Mouse (Mus musculus) cerebellum, adult 9-11 months (tissue): ENCODE data around the gene Parp4.

Source experiments
- DNase-seq: peaks from one replicate; pipeline ENCODE4 v3.0.0; 2022

Gene Parp4

DNA sequence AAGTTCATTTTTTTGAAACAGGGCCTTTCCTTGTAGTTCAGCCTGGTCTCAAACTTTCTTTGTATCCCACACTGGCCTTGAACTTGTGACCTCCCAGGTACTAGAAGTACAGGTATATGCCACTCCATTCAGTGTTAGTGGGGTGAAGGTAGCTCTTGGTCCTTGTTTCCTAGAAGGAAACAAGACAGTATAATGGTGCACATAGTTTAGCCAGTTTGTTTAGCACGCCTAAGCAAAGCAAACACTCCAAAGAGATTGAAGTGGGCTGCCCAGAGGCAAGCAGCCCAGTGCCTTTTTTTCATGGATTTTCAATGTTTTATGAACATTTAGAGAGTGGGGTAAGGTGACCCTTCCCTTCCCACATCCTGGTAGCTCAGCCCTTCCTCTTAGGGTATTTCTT lies 42.1 kb downstream of the Parp4 start:
- DNase-seq, result no peak

DNA sequence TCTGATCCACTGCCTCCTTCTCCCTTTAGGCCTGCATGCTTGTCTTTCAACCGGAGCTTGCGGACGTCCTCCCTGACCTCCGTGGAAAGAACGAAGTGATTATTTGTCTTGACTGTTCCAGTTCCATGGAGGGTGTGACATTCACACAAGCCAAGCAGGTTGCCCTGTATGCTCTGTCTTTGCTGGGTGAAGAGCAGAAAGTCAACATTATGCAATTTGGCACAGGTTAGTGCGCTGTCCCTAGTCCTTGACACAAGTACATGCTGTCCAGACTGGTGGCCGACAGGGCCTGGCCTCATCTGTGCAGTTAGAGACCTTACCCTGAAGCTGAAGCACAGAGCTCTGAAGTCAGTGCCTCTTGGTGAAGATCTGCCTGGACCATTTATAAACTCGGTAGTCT lies 45.0 kb downstream of the Parp4 start:
- no peak for DNase-seq

DNA sequence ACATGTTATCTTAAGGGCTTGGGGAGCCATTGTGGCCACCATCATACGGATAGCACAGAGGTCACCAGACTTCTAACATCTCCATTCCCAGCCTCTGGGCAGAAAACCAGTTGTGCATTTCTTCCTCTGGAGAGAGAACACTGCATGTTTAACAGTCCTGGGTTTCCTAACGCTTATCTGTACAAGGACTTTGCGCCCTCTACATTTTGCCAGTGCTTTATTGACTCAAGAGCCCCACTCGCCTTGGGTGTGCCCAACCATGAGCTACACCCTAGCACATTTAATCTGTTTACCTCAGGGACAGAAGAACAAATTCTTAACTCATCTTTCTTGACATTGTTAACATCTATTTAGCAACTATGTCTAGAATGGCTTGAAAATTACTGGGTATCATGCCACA lies 50.8 kb downstream of the Parp4 start:
- DNase-seq, result no peak

DNA sequence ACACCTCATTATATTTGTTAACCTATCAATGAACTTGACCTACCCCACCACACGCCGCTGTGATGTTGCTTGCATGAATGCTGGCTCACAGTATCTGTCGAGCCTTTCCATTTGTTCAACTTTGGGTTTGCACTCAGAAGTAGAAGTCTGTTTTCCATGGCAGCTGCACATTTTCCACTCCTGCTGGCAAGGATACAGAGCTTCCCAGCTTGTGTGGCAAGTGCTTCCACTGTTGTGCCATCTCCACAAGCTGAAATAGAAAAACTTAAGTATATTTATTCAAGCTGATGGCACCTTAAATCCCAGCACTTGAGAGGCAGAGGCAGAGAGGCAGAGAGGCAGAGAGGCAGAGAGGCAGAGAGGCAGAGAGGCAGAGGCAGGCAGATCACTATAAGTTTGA lies 52.9 kb downstream of the Parp4 start:
- no peak for DNase-seq

DNA sequence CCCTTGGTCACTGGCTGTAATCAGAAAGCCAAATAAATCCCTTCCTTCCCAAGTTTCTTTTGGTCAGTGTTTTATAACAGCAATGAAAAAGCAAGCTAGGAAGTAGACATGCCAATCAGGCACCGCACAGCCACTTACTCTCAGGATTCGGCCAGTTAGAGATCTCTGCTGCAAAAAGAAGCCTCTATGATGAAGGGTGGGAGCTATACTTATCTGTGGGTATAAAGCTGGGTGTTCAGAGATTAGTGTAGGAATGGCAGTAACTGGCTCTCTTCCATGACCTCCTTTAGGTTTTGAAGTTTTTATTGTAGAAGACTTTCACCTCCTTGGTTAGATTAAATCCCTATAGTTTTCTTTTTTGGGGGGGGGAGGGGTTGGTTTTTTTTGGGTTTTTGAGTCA lies 55.7 kb downstream of the Parp4 start:
- no peak for DNase-seq

DNA sequence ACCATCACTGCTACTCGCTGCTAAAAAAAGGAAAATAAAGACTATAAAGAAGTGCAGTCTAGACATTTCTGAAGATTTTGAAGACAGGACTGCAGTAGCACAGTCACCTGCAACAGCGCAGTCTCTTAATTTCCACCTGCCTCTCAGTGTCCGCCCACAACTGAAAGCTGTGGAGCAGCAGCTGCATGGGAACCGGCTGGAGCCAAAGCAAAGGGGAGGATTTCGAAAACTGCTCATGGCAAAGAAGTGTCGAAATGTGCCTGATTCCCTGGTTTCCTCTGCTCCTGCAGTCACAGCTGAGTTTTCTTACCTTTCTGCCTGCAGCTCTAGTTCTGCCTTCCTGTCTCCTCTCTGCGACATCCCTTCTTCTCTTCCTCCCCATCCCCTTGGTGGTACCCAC lies 71.8 kb downstream of the Parp4 start:
- no peak for DNase-seq

DNA sequence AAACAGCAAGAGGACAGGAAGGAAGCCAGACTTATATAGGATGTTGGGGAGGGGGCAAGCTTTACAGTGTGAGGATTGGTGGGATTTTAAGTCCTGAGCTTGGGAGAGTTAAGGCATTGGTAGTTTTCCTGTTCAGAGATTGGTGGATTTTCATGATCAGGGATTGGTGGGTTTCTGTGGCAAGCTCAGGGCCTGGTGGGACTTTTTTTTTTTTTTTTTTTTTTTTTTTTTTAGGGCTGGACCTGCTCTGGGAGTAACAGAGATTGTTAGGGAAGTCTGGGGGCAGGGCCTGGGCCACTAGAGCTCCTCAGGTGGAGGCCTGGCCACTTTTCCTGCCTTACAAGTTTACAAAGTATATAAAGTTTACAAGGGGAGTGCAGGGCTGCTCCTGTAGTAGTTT lies 74.0 kb downstream of the Parp4 start:
- DNase-seq, result no peak

DNA sequence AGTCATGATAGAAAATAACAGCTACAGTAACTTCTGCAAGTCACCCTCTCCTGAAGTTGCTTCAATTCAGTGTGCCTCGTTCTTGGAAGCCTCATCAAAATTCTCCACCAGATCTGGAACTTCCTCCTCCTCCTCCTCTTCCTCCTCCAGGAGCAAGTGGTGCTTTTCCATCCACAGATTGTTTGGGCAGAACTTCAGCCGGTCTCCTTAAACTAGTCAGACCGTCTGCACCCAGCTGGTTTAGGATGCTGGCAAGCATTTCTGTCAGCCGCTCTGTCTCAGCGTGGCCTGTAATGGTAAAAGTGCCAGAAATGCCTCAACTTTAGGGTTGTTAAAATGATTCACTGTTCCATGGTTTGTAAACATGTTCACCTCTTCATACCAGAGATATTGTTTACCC lies 90.2 kb downstream of the Parp4 start:
- no peak for DNase-seq

DNA sequence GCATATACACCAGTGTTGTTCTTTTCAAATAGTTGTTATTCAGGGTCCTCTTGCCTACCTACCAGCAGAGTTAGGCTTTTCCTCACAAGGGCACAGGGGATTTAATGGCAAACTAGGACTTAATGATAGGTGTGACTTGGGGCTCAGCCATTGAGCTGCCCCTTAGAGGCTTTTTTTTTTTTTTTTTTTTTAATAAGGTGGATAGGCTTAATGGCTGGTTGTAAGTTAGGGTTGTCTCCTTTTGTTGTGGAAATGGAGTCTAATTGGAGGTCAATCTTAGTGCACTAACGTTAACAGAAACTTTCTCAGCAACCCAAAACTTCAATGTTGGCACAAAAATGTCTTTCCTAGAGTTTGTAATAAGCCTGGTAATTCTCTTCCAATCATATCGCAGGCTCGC lies 91.5 kb downstream of the Parp4 start:
- no peak for DNase-seq

DNA sequence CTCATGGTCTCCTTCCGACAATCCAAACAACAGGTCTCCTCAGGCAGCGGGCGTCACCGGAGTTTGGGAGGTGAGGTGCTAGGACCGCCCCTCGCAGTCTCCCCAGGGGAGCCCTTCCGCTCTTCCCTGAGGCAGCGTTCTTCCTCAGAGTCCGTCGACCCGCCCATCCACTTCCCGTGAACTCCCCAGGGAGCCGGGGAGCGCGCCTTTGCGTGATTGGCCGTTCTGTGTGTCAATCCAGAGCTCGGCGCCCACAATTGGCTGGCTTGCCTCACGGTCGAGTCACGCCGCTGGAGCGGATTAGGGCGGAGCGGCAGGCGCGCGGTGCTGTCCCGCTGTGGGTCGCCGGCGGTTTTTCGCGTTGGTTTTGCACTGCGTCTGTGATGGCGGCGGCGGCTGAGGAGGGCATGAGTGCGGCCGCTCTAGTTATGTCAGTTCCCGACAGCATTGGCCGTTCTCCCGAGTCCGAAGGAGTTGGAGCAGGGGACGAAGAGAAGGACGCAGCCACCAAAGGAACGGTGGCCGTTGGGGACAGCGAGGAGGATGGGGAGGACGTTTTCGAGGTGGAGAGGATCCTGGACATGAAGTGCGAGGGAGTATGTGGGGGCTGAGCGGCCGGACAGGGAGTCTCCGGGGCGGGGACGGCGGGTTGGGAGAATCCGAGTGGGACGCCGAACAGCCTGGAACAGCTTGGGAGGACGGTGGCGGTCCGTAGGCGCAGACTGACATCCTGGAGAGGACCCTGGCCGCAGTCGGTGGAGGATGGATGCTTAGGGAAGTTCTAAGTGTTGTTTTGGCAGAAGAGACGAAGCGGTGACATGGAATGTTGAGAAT lies 92.8 kb downstream of the Parp4 start, which contains the start of gene Mphosph8:
Gene Mphosph8 (plus strand): TSS at position 280 of the 834 bp plus-strand sequence.
- peak; percentile 99 for DNase-seq

DNA sequence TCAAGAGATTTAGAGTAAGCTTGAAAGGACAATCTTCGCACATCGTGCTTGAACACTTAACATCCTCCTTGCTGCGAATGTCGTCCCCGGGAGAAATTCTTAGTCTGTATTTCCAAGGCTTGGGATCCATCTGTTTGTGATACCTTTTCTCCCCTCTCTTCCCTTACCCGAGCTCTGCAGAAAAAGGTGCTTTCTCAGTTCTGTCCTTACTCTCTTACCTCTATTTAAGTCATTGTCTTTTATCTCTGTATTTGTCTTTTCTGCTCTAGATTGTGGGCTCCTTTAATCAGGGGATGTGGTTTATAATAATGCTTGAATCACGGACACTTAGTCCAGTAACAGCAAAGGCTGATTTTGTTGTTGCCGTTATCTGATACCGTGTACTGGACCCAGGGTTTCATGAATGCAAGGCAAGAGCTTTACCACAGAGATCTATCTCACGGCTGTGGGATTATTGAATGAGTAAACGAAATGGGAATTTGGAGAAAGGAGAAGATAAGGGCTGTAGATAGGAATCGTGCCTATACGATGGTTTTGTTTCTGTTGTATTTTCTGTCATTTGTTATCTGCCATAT lies 93.7 kb downstream of the Parp4 start:
- no peak for DNase-seq

DNA sequence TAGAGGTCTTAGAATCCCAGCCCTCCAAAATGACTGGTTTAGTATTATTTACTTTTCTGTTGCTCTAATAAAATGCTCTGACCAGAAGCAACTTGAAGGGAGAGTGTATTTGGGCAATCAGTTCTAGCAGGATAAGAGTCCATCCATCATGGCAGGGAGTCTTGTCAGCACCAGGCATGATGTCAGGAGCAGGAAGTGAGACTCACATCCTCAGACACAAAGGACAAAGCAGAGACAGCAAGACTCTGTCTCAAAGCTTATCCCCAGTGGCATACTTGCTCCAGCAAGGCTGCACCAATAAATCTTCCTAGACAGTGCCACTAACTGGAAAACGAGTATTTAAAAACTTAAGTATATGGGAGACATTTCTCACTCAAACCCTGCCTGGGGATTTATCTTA lies 110.0 kb downstream of the Parp4 start:
- no peak for DNase-seq

DNA sequence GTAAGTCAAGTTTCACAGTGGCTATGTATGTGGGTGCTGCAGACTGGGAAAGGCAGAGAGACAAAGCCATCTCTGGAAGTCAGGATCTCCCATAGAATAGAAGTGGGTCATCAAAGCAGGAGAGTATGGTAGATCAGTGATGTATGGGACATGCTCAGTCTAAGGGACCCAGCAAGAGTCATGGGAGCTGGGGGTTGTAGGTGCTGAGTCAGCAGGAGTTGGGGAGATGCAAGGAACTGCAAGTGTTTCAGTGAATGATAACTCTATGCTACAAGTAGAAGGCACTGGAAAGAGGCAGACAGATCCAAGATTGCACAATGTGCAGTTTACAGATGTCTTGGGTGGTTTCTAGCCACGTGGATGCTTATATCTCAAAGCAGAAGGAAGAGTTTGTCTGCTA lies 113.7 kb downstream of the Parp4 start:
- no peak for DNase-seq

DNA sequence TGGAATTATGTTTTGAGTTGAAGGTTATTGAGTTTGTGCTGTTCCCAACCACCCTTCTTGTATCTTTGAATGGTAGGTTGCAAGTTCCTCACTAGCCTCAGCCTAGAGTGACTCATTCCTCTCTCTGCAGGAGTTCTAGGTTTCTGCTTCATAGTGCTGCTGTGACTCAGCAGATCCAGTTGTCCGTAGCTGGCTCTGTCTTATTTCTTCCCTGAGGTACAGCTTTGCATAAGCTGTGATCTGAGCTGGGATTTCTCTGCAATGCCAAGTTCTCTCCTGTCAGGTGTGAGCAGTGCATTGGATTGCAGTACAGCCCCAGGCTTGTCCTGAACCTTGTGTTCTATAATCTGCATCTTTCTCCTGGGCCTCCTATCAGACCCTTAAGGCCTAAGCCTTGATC lies 114.3 kb downstream of the Parp4 start:
- DNase-seq, result no peak

DNA sequence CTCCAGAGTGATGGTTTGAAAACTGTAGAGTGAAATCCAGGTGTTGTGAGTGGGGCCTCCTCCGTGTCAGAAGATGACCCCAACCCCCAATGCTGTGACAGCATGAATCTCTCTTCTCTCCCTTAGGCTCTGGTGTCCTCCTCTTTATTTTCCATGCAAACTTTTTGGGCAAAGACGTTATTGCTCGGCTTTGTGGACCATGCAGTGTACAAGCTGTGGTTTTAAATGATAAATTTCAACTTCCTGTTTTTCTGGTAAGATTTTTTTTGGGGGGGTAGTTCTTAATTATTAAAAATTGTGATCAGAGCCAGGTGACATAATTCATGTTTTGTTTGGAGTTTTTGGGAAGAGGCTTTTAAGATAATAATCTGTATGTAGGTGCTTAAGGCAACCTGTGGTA lies 120.1 kb downstream of the Parp4 start:
- no peak for DNase-seq

DNA sequence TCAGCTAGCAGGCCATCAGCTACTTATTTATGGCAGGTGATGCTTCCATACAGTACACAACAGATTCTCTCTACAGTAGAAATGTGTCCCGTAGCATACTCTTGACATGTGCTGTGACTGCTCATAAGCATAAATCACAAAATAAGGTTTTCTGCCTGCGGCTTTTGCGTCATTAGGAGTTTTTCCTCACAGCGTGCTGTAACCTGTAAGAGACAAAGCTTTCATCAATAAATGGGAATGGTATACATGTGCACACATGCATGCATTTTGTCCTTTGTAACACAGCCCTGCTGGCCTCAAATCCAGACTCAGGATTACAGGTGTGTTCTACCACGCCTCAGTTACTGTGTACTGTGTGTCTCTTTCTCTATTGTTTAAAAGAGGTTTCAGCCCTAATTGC lies 122.4 kb downstream of the Parp4 start:
- no peak for DNase-seq

DNA sequence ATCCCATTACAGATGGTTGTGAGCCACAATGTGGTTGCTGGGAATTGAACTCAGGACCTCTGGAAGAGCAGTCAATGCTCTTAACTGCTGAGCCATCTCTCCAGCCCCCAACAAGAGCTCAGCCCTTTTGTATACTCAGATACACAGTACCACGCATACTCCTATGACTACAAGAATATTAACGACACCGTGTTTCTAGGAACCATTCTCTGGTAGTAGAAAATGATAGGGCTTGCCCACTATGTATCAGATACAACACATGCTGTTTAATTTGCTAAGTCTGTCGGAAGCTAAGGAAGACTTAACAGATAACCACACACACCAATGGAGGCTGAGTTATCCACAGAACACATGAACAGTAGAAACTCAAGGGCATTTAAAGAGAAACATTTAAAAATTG lies 127.2 kb downstream of the Parp4 start:
- no peak for DNase-seq

DNA sequence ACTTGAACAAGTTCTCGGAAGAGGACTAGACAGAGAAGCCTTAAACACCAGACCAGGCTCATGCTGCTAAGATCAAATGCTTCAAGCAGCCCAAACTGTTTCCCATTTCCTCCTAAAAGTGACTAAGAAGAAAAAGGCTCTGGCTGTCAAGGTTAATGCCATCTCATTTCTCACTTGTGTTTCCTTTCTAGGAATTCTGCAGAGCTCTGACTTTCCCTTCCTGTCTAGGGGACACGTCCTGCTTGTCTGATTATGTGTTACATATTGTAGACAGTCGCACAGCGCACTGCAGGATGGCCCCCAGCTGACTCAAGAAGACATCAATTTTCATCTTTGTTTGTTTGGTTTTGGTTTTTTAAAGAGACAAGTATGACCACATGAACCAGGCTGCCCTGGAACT lies 130.3 kb downstream of the Parp4 start:
- DNase-seq, result no peak
